Mouse (Mus musculus) G1E (cell line): ENCODE results near the gene Ppp1r9b.

Experiments used
- CTCF ChIP-seq: IDR thresholded peaks from 2 replicates; pipeline ENCODE4 v1.5.1; 2012; ENCODE audit warnings: low read depth, low read length, inconsistent platforms, mixed read lengths
- GATA1 ChIP-seq: IDR thresholded peaks from 2 replicates; pipeline ENCODE4 v1.6.1; 2012; ENCODE audit warnings: borderline replicate concordance, low read length, inconsistent platforms, mixed read lengths

DNA sequence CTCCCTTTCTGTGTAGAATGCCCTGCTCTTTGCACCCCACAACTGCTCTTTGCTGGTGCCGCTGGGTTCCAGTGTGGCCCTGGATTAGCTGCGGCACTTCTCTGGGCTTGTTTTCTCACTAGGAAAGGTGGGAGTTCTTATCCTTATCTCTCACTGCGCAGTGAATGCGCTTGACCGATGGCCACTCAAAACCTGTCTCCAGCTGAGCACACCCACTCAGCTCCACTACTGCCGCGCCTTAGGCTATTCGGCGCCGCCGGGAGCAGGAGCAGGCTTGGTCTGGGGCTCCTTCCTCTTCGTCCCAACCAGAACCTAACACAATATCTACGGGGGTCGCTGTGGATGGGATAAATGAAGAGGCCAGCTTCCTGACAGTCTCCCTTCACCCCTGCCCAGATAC lies 42.8 kb downstream of the Ppp1r9b start:
- TF ChIP-seq GATA1 (no peak), CTCF (no peak)
